Mouse (Mus musculus) ES-E14 (cell line): Measurements from ENCODE around the gene Castor1.

Source experiments
- HCFC1 ChIP-seq: IDR thresholded peaks from 2 replicates; pipeline ENCODE4 v1.6.1; 2012; ENCODE audit warnings: low read length, inconsistent platforms, borderline replicate concordance; ENCODE audit not compliant: insufficient read depth
- MAFK ChIP-seq: IDR thresholded peaks from 2 replicates; pipeline ENCODE4 v1.6.1; 2014; ENCODE audit warnings: mild to moderate bottlenecking, low read depth, low read length, inconsistent platforms; ENCODE audit not compliant: insufficient read depth
- ZC3H11A ChIP-seq: IDR thresholded peaks from 2 replicates; pipeline ENCODE4 v1.6.1; 2012; ENCODE audit warnings: low read depth, mild to moderate bottlenecking, inconsistent platforms, low read length, borderline replicate concordance
- ZNF384 ChIP-seq: IDR thresholded peaks from 2 replicates; pipeline ENCODE4 v1.6.1; 2012; ENCODE audit warnings: low read depth, low read length, inconsistent platforms

DNA sequence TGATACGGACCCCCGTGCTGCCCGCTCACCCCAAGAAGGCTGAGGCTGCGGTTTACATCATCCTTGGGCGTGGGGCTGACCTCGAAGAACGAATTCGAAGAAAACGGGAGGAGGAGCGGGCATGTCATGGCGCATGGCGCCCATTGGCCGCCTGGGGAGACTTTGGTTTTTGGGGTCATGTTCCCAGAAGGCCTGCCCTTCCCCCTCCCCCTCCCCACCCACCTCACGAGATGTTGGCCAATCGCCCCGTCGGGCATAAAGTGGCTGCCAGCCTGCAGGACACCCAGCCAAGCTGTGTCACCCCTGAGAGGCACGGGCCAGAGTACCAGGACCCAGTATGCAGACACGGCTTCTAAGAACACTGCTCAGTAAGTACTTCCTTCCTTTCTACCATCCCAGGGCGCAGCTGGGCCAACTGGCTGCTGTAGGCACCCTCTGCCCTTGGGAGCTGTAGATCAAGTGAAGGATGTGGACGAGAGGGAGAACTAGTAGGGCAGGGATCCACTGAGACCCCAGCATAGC, 18.6 kb downstream of the Castor1 start:
- TF ChIP-seq HCFC1 (no peak), ZC3H11A (no peak), ZNF384 (no peak), MAFK (no peak)
